Mouse (Mus musculus) liver, embryonic 11.5 days (tissue): ENCODE measurements at regions not wholly inside any gene's neighbourhood (a gene's known extent, or its start where the extent isn't known, plus 50 kb on each side); places are given as distances from the start of the nearest gene placed in this dataset.
A peak's percentile ranks its signal among the peaks of the same experiment; 100 is the strongest.

Experiments
- ATAC-seq: fragments of 200-750 bp; cut with Nextera tagmentation; replicated peaks from 2 replicates; pipeline ENCODE4 v1.8.0; 2017; ENCODE audit warnings: moderate number of reproducible peaks, mild to moderate bottlenecking, moderate TSS enrichment, moderate library complexity; ENCODE audit not compliant: low FRiP score
- DNase-seq: peaks from one replicate; pipeline ENCODE4 v3.0.0-alpha.2; 2017; ENCODE audit warnings: low spot score
- H3K27ac ChIP-seq: fragments of 300-500 bp; sonication (generic); 2 replicates; pipeline ENCODE4 v1.5.1; 2014; ENCODE audit warnings: mild to moderate bottlenecking, low read depth, low read length, control low read depth
- H3K27me3 ChIP-seq: fragments of 300-500 bp; sonication (generic); replicated peaks from 2 replicates; pipeline ENCODE4 v1.6.1; 2014; ENCODE audit warnings: low read length, mixed read lengths; ENCODE audit not compliant: control insufficient read depth, insufficient read depth
- H3K36me3 ChIP-seq: fragments of 300-500 bp; sonication (generic); 2 replicates; pipeline ENCODE4 v1.6.1; 2014; ENCODE audit warnings: mild to moderate bottlenecking, low read length, moderate library complexity, mixed read lengths; ENCODE audit not compliant: control insufficient read depth, insufficient read depth
- H3K4me1 ChIP-seq: fragments of 300-500 bp; sonication (generic); replicated peaks from 2 replicates; pipeline ENCODE4 v1.6.1; 2014; ENCODE audit warnings: low read length, mixed read lengths; ENCODE audit not compliant: control insufficient read depth, insufficient read depth
- H3K4me2 ChIP-seq: fragments of 300-500 bp; sonication (generic); 2 replicates; pipeline ENCODE4 v1.6.1; 2014; ENCODE audit warnings: mild to moderate bottlenecking, control low read depth, moderate library complexity
- H3K4me3 ChIP-seq: fragments of 300-500 bp; sonication (generic); 2 replicates; pipeline ENCODE4 v1.5.1; 2014; ENCODE audit warnings: low read depth, low read length, control low read depth
- H3K9ac ChIP-seq: fragments of 300-500 bp; sonication (generic); 2 replicates; pipeline ENCODE4 v1.6.1; 2014; ENCODE audit warnings: low read depth, low read length, control low read depth
- H3K9me3 ChIP-seq: fragments of 300-500 bp; sonication (generic); 2 replicates; pipeline ENCODE4 v1.6.1; 2016; ENCODE audit warnings: low read length, inconsistent platforms, mixed read lengths; ENCODE audit not compliant: control insufficient read depth
- WGBS: fragments of 180-500 bp; shearing (Covaris S2); extraction: QIAGEN DNeasy Blood & Tissue Kit; methylation state at CpG from one replicate; pipeline ENCODE4 v1.1.7; 2014; 5-methylcytosine and 5-hydroxymethylcytosine counted together

GRCm38 (mm10) chr16:78221781-78222180, 79.5 kb upstream of the Cxadr start:
- ATAC-seq (no peak), DNase-seq (no peak)
- Histone ChIP-seq H3K4me1 (no peaks in the 10 kb centered on the region), H3K9ac (no peak overlapping the region), H3K36me3 (no peaks in the 10 kb centered on the region), H3K27me3 (no peaks in the 10 kb centered on the region), H3K27ac (no peak overlapping the region), H3K4me2 (no peak overlapping the region), H3K4me3 (no peak overlapping the region), H3K9me3 (no peaks in the 10 kb centered on the region)
- WGBS = 83% methylated on average over 1 of the region's 1 CpGs

GRCm38 (mm10) chr16:78217633-78218032, 83.7 kb upstream of the Cxadr start:
- ATAC-seq (peak; percentile 53), DNase-seq (no peak)
- H3K36me3 ChIP-seq = no peaks in the 10 kb centered on the region
- WGBS = 36% methylated on average over 6 of the region's 6 CpGs
- H3K27ac ChIP-seq = no peak overlapping the region
- no peak overlapping the region for H3K9ac ChIP-seq
- H3K4me1 ChIP-seq = no peaks in the 10 kb centered on the region
- H3K4me3 ChIP-seq = no peak overlapping the region
- no peak overlapping the region for H3K4me2 ChIP-seq
- no peaks in the 10 kb centered on the region for H3K27me3 ChIP-seq
- H3K9me3 ChIP-seq = no peaks in the 10 kb centered on the region

GRCm38 (mm10) chr16:78216752-78217351, 84.4 kb upstream of the Cxadr start:
- DNase-seq (no peak), ATAC-seq (no peak; the same call in 1 of the 2 replicates)
- WGBS = 25% methylated on average over 9 of the region's 9 CpGs
- no peaks in the 10 kb centered on the region for H3K36me3 ChIP-seq
- H3K4me3 ChIP-seq = no peak overlapping the region
- H3K27ac ChIP-seq = no peak overlapping the region
- H3K9me3 ChIP-seq = no peaks in the 10 kb centered on the region
- H3K4me2 ChIP-seq = peak overlapping the region; percentile 31
- H3K9ac ChIP-seq = no peak overlapping the region
- no peaks in the 10 kb centered on the region for H3K27me3 ChIP-seq
- no peaks in the 10 kb centered on the region for H3K4me1 ChIP-seq

- no peak for DNase-seq
- Histone ChIP-seq H3K4me3 (no peak overlapping the region), H3K9me3 (no peaks in the 10 kb centered on the region), H3K4me1 (no peaks in the 10 kb centered on the region), H3K9ac (no peak overlapping the region), H3K36me3 (no peaks in the 10 kb centered on the region), H3K4me2 (no peak overlapping the region), H3K27ac (no peak overlapping the region), H3K27me3 (no peaks in the 10 kb centered on the region)
- 78% methylated on average over 8 of the region's 8 CpGs for WGBS
- no peak for ATAC-seq
Measured at GRCm38 (mm10) chr16:78211687-78212086, 89.6 kb upstream of the Cxadr start.

GRCm38 (mm10) chr16:78208321-78208720, 93.0 kb upstream of the Cxadr start:
- Histone ChIP-seq H3K9ac (no peak overlapping the region), H3K4me3 (no peak overlapping the region), H3K9me3 (no peaks in the 10 kb centered on the region), H3K27me3 (no peaks in the 10 kb centered on the region), H3K36me3 (no peaks in the 10 kb centered on the region), H3K4me1 (no peaks in the 10 kb centered on the region), H3K4me2 (no peak overlapping the region), H3K27ac (no peak overlapping the region)
- 82% methylated on average over 5 of the region's 5 CpGs for WGBS
- no peak for ATAC-seq
- no peak for DNase-seq

- DNase-seq (no peak), ATAC-seq (no peak)
- no peak overlapping the region for H3K9ac ChIP-seq
- no peak overlapping the region for H3K4me3 ChIP-seq
- H3K36me3 ChIP-seq = no peaks in the 10 kb centered on the region
- H3K27ac ChIP-seq = no peak overlapping the region
- 80% methylated on average over 9 of the region's 9 CpGs for WGBS
- no peaks in the 10 kb centered on the region for H3K4me1 ChIP-seq
- no peaks in the 10 kb centered on the region for H3K9me3 ChIP-seq
- no peaks in the 10 kb centered on the region for H3K27me3 ChIP-seq
- H3K4me2 ChIP-seq = no peak overlapping the region
Measured at GRCm38 (mm10) chr16:78204332-78204731, 97.0 kb upstream of the Cxadr start.

GRCm38 (mm10) chr16:78200044-78200830, 101.1 kb upstream of the Cxadr start:
- Histone ChIP-seq H3K4me3 (no peak overlapping the region), H3K27ac (no peak overlapping the region), H3K9ac (no peak overlapping the region), H3K27me3 (no peaks in the 10 kb centered on the region), H3K36me3 (no peaks in the 10 kb centered on the region), H3K4me2 (no peak overlapping the region), H3K4me1 (no peaks in the 10 kb centered on the region), H3K9me3 (no peaks in the 10 kb centered on the region)
- ATAC-seq = no peak
- WGBS = 59% methylated on average over 12 of the region's 12 CpGs
- DNase-seq = no peak

- ATAC-seq = no peak; the same call in 1 of the 2 replicates
Measured at GRCm38 (mm10) chr16:78199252-78199651, 102.0 kb upstream of the Cxadr start.

GRCm38 (mm10) chr16:78198642-78199121, 102.6 kb upstream of the Cxadr start:
- H3K36me3 ChIP-seq = no peaks in the 10 kb centered on the region
- H3K27ac ChIP-seq = no peak overlapping the region
- 8% methylated on average over 16 of the region's 16 CpGs for WGBS
- no peaks in the 10 kb centered on the region for H3K9me3 ChIP-seq
- DNase-seq = peak; percentile 74
- no peaks in the 10 kb centered on the region for H3K4me1 ChIP-seq
- no peak overlapping the region for H3K4me2 ChIP-seq
- ATAC-seq = no peak
- H3K9ac ChIP-seq = no peak overlapping the region
- H3K4me3 ChIP-seq = no peak overlapping the region
- H3K27me3 ChIP-seq = no peaks in the 10 kb centered on the region

More at GRCm38 (mm10) chr16:78199252-78199651, 102.0 kb upstream of the Cxadr start:
- H3K27me3 ChIP-seq = no peaks in the 10 kb centered on the region
- no peaks in the 10 kb centered on the region for H3K9me3 ChIP-seq
- 71% methylated on average over 10 of the region's 10 CpGs for WGBS
- H3K27ac ChIP-seq = no peak overlapping the region
- no peak for DNase-seq
- no peaks in the 10 kb centered on the region for H3K4me1 ChIP-seq
- H3K4me2 ChIP-seq = no peak overlapping the region
- no peak overlapping the region for H3K4me3 ChIP-seq
- H3K9ac ChIP-seq = no peak overlapping the region
- H3K36me3 ChIP-seq = no peaks in the 10 kb centered on the region
